Mouse (Mus musculus): ENCODE measurements around the gene Bcat2.

DNA sequence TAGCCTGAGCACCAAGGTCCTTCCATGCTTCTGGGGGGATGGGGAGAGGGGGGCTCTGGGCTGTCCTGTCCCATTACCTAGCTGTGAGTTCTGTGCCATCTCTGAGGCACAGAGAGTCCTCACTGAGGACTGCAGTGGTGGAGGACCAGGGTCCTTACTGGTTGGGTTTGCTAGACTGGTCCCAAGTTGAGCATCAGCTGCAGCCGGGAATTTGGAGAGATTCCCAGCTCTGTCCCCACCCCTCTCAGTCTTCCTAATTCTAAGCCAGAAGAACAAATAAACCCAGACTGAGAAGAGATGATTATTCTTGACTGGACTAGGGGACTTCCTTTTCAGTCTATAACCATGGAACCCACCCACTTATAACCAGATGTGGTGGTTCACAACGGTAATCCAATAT is 39.3 kb upstream of the Bcat2 start:
- TF ChIP-seq CTCF (IDR thresholded peaks at IDR 0.05; ENCODE audit: extremely low read depth, insufficient read length, insufficient replicate concordance, low read depth, low read length) (no peak), POLR2A (IDR thresholded peaks at IDR 0.05; ENCODE audit: low read depth, low read length) (no peak)

All from small intestine, adult 2 months (tissue).